Mouse (Mus musculus) liver, embryonic 14.5 days (tissue): ENCODE measurements around the gene Gm49601.

Experiments
- CTCF ChIP-seq: IDR thresholded peaks from 2 replicates; pipeline ENCODE4 v1.5.1; 2016; ENCODE audit warnings: antibody characterized with exemption, low read depth, control low read depth
- EP300 ChIP-seq: IDR thresholded peaks from 2 replicates; pipeline ENCODE4 v1.6.1; 2016; ENCODE audit warnings: antibody characterized with exemption, low read depth

DNA sequence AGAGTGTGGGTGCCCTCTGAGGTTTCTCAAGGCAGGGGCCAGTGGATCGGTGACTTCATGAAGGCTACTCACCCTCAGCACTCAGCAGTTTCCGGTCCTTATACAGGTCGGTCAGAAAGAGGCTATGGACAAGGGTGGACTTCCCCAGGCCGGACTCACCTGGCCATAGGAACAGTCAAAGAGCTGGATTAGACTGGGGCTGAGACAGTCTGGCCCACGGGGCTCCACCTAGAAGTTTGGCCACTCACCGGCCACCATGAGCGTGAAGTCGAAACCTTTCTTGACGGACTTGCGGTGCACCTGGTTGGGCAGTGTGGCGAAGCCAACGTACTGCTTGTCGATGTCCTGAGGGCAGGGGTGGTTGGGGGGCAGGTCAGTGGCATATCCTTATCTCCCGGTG lies 1.1 kb downstream of the Gm49601 start:
- TF ChIP-seq CTCF (no peak), EP300 (no peak)
